Mouse (Mus musculus) embryonic fibroblast, embryonic 13.5 days (primary cell): ENCODE measurements at regions not wholly inside any gene's neighbourhood (a gene's known extent, or its start where the extent isn't known, plus 50 kb on each side); places are given as distances from the start of the nearest gene placed in this dataset.
A peak's percentile ranks its signal among the peaks of the same experiment; 100 is the strongest.
"Not testable (repeated sequence)": the region's sequence is repeated elsewhere in the genome, so short reads cannot be mapped to it uniquely, and the experiment has no call there.

Source experiments
- H3K27ac ChIP-seq: 2 replicates; pipeline ENCODE4 v1.5.1; 2012; ENCODE audit warnings: low read length, control low read depth, inconsistent platforms; ENCODE audit not compliant: insufficient read depth
- H3K4me1 ChIP-seq: 2 replicates; pipeline ENCODE4 v1.6.1; 2011; ENCODE audit warnings: low read length; ENCODE audit not compliant: control insufficient read depth, insufficient read depth
- H3K4me3 ChIP-seq: 2 replicates; pipeline ENCODE4 v1.5.1; 2011; ENCODE audit warnings: mild to moderate bottlenecking, control low read depth, low read length; ENCODE audit not compliant: insufficient read depth
- CTCF ChIP-seq: IDR thresholded peaks from 2 replicates; pipeline ENCODE4 v1.5.1; 2011; ENCODE audit warnings: mild to moderate bottlenecking, control low read depth, low read length, moderate library complexity, borderline replicate concordance; ENCODE audit not compliant: insufficient read depth
- POLR2A ChIP-seq: IDR thresholded peaks from 2 replicates; pipeline ENCODE4 v1.6.1; 2011; ENCODE audit warnings: low read depth, mild to moderate bottlenecking, control low read depth, low read length, moderate library complexity

GRCm38 (mm10) chr15:52406156-52406885, 1478.4 kb upstream of the Gm7489 start:
- Histone ChIP-seq H3K4me3 (no peak overlapping the region), H3K4me1 (no peaks in the 10 kb centered on the region), H3K27ac (no peak overlapping the region)
- TF ChIP-seq CTCF = no peak
- no peak for TF ChIP-seq POLR2A

- H3K4me3 ChIP-seq = no peak overlapping the region
- no peak for TF ChIP-seq POLR2A
- no peak for TF ChIP-seq CTCF
- no peaks in the 10 kb centered on the region; the same call in 1 of the 2 replicates for H3K4me1 ChIP-seq
- H3K27ac ChIP-seq = no peak overlapping the region
These were observed 1471.6 kb upstream of the Gm7489 start for GRCm38 (mm10) chr15:52412869-52413771.

- TF ChIP-seq CTCF (no peak), POLR2A (no peak)
- Histone ChIP-seq H3K27ac (no peak overlapping the region), H3K4me3 (no peak overlapping the region), H3K4me1 (no peaks in the 10 kb centered on the region)
These were observed 1458.7 kb upstream of the Gm7489 start for GRCm38 (mm10) chr15:52425976-52426375.

- Histone ChIP-seq H3K4me3 (no peak overlapping the region), H3K4me1 (no peaks in the 10 kb centered on the region), H3K27ac (no peak overlapping the region)
- TF ChIP-seq CTCF (no peak), POLR2A (no peak)
These were observed 1454.1 kb upstream of the Gm7489 start for GRCm38 (mm10) chr15:52430491-52431158.

GRCm38 (mm10) chr15:52433639-52434038, 1451.1 kb upstream of the Gm7489 start:
- TF ChIP-seq CTCF (no peak), POLR2A (no peak)
- Histone ChIP-seq H3K4me3 (no peak overlapping the region), H3K27ac (no peak overlapping the region), H3K4me1 (no peaks in the 10 kb centered on the region)

- Histone ChIP-seq H3K4me3 (no peak overlapping the region), H3K4me1 (no peaks in the 10 kb centered on the region)
- TF ChIP-seq POLR2A (no peak), CTCF (no peak)
These were observed 1446.3 kb upstream of the Gm7489 start for GRCm38 (mm10) chr15:52438403-52438802.

GRCm38 (mm10) chr15:52458782-52459181, 1425.9 kb upstream of the Gm7489 start:
- Histone ChIP-seq H3K27ac (no peak overlapping the region), H3K4me3 (no peak overlapping the region), H3K4me1 (peaks cover 5% of the 10 kb centered on the region; the same call in 1 of the 2 replicates)
- TF ChIP-seq POLR2A (no peak), CTCF (peak; percentile 96)

More at GRCm38 (mm10) chr15:52438403-52438802, 1446.3 kb upstream of the Gm7489 start:
- H3K27ac ChIP-seq = no peak overlapping the region

- no peak overlapping the region for H3K4me3 ChIP-seq
- TF ChIP-seq CTCF = no peak
- TF ChIP-seq POLR2A = no peak
These were observed 1425.4 kb upstream of the Gm7489 start for GRCm38 (mm10) chr15:52459315-52459714.

GRCm38 (mm10) chr15:52464226-52465138, 1420.2 kb upstream of the Gm7489 start:
- no peak overlapping the region for H3K27ac ChIP-seq
- TF ChIP-seq CTCF = no peak
- no peak for TF ChIP-seq POLR2A
- no peak overlapping the region for H3K4me3 ChIP-seq
- H3K4me1 ChIP-seq = no peaks in the 10 kb centered on the region

More at GRCm38 (mm10) chr15:52459315-52459714, 1425.4 kb upstream of the Gm7489 start:
- peaks cover 4% of the 10 kb centered on the region; the same call in 1 of the 2 replicates for H3K4me1 ChIP-seq
- no peak overlapping the region for H3K27ac ChIP-seq

GRCm38 (mm10) chr15:52478124-52478523, 1406.6 kb upstream of the Gm7489 start:
- H3K4me1 ChIP-seq = not testable (repeated sequence)

More at GRCm38 (mm10) chr15:52478124-52478523, 1406.6 kb upstream of the Gm7489 start:
- not testable (repeated sequence) for H3K4me3 ChIP-seq, H3K27ac ChIP-seq
